Mouse (Mus musculus) c-Kit-positive CD71-negative TER-119-negative erythroid progenitor cells, embryonic 14.5 days (primary cell): ENCODE results near the gene Gm29644.
"Not testable (repeated sequence)": the region's sequence is repeated elsewhere in the genome, so short reads cannot be mapped to it uniquely, and the experiment has no call there.

Experiments
- DNase-seq: peaks from one replicate; pipeline ENCODE4 v3.0.0-alpha.2; 2013; ENCODE audit warnings: low read depth

Gene Gm29644

GRCm38 (mm10) chrY:70303187-70303586 is at the start of gene Gm29644, which contains the start of gene Gm29423:
TSS of gene Gm29644 (minus strand) at chrY:70303343.
TSS of gene Gm29423 (minus strand) at chrY:70303287.
- DNase-seq: not testable (repeated sequence)

DNA sequence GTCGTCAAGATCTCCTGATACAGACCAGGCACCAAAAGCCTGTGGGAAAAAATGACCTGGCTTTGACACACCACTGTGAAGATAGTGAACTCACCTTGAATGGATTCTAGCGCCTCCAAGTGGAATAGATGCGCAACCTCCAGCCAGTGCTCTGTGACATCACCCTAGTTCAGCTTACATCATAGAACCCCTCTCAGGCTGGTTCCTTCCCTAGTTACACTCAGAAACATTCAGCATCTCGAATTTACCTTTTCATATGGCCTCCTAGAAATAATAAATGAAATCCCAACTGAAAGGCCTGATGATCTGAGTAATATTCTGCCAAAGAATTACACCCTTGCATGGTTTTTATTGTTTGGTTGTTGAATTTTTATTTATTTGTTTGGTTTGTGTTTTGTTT is 29.6 kb downstream of the Gm29644 start, which contains the start of gene Gm21118:
Gene Gm21118, minus strand, starts transcription at position 101 of the 400 bp plus-strand sequence.
- not testable (repeated sequence) for DNase-seq
